Mouse (Mus musculus): ENCODE data around the gene Myom3. TPM values are rescaled to one million over a fixed set of nuclear protein-coding genes. Genes with fewer than 3 reads are reported as not detected.

Myom3 gene
- total RNA-seq, 2 experiments from 2014 or later: 0.27 to 0.38 TPM

DNA sequence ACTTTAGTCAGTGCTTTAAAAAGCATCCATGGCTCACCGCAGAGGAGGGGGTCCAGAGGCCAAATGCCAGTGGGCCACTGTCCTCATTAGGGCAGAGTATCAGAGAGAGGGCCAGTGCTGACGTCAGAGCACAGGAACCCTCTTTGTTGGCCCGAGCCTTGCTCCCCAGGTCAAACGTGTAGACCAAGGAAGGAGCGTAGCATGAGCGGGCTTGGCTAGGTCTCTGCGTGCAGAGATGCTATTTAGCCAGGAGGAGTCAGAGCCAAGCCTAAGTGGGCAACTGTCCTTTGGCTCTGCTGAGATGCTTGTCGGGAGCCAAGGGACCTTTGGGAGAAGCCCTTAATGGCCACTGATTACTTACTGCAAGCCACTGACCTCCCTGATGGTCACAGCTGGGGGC is 1.5 kb downstream of the Myom3 start:
- DNase-seq (ENCODE audit: low spot score in 2 of 2): no peak

DNA sequence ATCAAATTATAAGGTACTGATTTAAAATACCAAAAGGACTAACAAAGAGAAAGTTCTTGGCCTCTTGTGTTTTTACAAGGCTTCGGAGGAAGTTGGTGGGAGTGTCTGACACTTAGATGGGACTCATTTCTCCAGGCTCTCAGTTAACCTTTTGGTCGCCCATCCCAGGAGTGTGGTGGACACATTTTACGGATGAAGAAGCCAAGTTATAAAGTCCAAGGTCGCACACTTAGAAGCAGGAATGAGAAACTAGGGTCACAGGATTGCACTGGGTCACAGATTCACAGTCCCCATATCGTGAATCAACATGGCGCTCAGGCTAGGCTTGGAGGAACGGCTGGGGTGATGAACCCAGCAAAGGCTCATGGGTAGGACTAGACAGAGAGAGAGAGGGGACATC is 2.1 kb downstream of the Myom3 start:
- no peak for DNase-seq (ENCODE audit: low spot score in 2 of 2)

- peak; percentile 1 to 37 for DNase-seq (ENCODE audit: low spot score in 2 of 2)
These were observed 2.9 kb downstream of the Myom3 start for GRCm38 (mm10) chr4:135762251-135762906.

DNA sequence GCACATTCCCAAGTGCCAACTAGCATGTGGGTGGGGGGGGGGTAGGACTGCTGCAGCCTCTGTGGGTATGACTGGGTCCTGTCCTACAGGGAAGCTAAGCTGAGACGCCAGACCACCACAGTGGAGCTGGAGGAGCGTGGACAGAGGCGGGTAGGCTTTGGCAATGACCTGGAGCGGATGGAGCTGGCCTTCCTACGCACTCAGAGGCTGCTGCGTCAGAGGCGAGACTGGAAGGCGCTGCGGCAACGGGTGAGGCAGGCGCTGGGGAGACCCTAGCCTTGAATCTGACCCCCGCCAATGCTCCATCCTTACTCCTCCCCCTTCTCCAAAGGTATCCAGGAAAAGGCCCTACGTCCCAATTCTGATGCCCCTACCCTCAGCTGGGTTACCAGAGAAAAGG is 5.2 kb downstream of the Myom3 start:
- no peak for DNase-seq (ENCODE audit: low spot score in 2 of 2)

DNA sequence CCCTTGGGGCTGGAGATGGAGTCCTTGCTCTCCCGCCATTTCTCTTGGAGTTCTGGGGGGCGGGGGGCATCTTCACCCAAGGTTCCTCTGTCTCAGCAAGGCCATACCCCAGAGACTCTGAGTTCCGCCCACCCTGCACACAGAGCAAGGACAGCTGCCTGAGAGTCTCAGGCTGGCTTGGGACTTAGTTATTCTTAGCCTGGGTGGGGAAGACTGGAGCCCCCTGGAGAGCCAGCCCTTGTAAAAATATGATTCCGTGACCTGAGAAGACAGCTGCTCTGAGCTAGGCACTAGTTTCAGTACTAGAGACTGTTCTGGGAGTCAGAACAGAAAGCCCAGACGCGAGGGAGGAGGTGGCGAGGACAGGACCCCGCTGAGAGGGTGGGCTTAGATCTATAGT is 6.2 kb downstream of the Myom3 start:
- DNase-seq (ENCODE audit: low spot score in 2 of 2): no peak

- DNase-seq (ENCODE audit: low spot score in 2 of 2): no peak
These were observed 7.5 kb downstream of the Myom3 start for GRCm38 (mm10) chr4:135766976-135767375.

- DNase-seq (ENCODE audit: low spot score in 2 of 2): peak in 1 of 2 experiments; percentile 34
These were observed 9.3 kb downstream of the Myom3 start for GRCm38 (mm10) chr4:135768572-135769526.

GRCm38 (mm10) chr4:135770611-135771305 is 11.2 kb downstream of the Myom3 start:
- DNase-seq (ENCODE audit: low spot score in 2 of 2): no peak

DNA sequence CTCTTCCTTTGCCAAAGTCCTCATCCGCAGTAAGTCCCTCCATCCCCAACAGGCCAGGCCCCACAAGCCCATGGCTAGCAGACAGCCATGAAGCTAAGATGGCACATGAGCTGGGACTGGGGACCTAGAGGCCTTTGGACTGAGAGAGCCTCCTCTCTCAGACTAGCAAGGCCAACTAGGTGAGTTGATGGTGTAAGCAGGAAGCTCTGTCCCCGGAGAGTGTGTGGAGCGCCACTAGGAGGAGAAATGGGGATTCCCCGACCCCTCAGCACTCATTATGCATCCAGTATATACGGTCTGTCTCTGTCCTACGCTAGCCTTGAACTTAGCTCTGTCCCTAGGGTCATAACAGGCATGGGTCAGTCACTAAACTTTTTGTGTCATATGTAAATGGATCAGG is 12.1 kb downstream of the Myom3 start:
- no peak for DNase-seq (ENCODE audit: low spot score in 2 of 2)

DNA sequence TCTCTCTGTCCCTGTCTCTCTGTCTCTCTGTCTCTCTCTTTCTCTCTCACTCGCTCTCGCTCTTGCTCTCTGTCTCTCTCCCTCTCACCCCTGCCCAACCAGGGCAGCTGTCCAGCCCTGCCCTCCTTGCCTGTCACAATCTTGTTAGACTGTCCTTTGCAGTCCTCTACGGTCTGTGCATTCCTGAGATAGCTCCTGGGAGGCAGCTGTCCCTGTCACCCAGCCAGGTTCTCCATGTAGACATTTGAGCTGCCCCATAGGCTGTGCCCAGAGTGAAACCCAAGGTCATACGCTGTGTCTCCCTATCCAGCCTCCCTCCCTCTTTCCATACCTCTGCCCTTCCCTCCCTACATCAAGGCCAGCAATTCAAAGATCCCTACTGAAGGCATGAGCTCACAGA is 13.2 kb downstream of the Myom3 start:
- no peak for DNase-seq (ENCODE audit: low spot score in 2 of 2)

- no peak for DNase-seq (ENCODE audit: low spot score in 2 of 2)
These were observed 15.0 kb downstream of the Myom3 start for GRCm38 (mm10) chr4:135774496-135774895.

DNA sequence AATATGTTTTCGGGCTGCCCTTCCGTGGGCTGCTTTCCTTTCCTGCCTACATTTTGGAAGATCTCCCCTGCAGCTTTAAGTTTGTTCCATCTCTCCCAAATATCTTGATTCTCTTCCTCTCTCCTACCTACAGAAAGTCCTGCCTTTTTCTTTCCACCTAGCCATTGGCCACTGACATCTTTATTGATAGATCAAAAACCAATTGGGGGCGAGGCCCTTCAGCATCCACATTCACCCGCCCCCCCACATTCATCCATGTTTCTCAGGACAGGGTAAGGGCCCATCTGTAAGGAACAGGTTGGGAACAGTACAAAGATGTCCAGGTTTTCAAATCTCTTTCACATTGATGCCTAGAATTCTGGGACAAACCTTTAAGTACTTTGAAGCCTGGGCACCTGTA is 17.3 kb downstream of the Myom3 start:
- no peak for DNase-seq (ENCODE audit: low spot score in 2 of 2)

DNA sequence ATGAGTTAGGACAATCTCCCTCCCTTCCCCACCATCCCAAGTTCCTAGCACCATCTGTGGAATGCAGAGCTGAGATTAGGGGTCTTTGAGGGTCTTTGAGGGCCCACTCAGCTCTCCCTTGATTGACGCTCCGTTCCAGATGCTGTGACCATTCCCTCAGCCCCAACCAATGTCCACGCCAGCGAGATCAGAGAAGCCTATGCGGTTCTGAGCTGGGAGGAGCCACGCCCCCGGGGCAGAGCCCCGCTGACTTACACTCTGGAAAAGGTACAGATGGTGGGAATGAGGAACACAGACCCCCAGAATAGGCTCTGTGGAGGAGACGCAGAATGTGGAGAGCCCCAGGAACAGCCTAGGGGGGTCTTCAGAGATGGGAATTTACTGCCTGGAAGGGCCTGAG is 20.1 kb downstream of the Myom3 start:
- no peak for DNase-seq (ENCODE audit: low spot score in 2 of 2)

GRCm38 (mm10) chr4:135780255-135780654 is 20.7 kb downstream of the Myom3 start:
- no peak for DNase-seq (ENCODE audit: low spot score in 2 of 2)

- no peak for DNase-seq (ENCODE audit: low spot score in 2 of 2)
These were observed 21.8 kb downstream of the Myom3 start for GRCm38 (mm10) chr4:135781304-135781703.

- no peak for DNase-seq (ENCODE audit: low spot score in 2 of 2)
These were observed 27.1 kb downstream of the Myom3 start for GRCm38 (mm10) chr4:135786581-135786980.

DNA sequence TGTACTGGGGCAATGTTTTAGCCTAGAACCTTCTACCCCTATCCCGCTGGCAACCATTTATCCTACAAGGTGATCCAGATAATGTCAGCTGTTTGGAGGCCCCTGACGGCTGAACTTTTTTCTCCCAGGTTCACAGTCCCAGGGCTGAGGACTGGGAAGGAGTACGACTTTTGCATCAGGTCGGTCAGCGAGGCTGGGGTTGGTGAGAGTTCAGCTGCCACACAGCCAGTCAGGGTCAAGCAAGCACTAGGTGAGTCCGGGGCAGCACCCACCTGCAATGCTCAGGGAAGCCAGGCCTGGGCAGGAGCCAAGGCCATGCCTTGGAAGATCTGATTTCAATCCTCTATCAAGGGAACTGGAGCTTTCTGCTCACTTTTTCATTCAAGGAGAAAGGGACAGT is 27.8 kb downstream of the Myom3 start:
- no peak for DNase-seq (ENCODE audit: low spot score in 2 of 2)

- no peak for DNase-seq (ENCODE audit: low spot score in 2 of 2)
These were observed 29.6 kb downstream of the Myom3 start for GRCm38 (mm10) chr4:135789135-135789534.

DNA sequence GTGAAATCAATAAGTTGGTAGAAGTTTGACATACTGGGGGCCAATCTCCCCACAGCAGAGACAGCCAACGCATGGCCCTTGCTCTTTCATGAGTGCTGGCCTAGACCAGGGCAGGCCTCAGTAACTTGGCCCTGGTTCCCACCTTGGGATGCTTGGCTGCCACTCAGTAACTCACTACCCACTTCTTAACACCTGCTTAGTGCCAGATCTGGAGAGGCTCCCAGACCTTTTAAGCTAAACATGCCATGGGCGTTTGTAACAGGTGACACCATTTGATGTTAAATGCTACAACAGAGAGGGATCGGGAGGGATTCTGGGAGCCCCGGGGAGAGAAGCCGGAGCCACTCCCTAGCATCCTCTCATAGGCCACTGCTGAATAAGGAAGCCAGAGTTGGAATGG is 33.3 kb downstream of the Myom3 start:
- no peak for DNase-seq (ENCODE audit: low spot score in 2 of 2)

- peak in 1 of 2 experiments; percentile 8 for DNase-seq (ENCODE audit: low spot score in 2 of 2)
These were observed 38.4 kb downstream of the Myom3 start for GRCm38 (mm10) chr4:135797931-135798330.

- DNase-seq (ENCODE audit: low spot score in 2 of 2): peak; percentile 74 to 90
These were observed 42.0 kb downstream of the Myom3 start for GRCm38 (mm10) chr4:135801543-135801942.

DNA sequence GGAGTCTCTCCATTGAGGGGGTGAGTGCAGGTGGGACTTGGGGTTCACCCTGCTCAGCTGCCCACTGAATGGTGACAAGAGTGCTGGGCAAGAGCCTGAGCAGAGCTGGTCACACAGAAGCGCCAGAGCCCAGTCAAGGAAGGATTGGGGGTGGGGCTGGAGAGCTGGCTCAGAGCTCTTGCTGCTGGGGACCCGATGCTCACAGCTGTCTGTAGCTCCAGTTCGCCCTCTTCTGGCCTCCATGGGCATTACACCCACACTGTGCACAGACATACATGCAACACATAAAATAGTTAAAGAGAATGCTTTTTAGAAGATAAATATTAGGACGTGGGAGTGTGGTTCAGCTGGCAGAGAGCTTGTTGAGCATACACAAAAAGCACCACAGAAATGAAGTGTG is 43.8 kb downstream of the Myom3 start:
- no peak for DNase-seq (ENCODE audit: low spot score in 2 of 2)

Measured in layer of hippocampus, adult 18-20 months (tissue).